Mouse (Mus musculus) testis, adult 2 months (tissue): Measurements from ENCODE around the gene Thada. TPM values are rescaled to one million over a fixed set of nuclear protein-coding genes. Genes with fewer than 3 reads are reported as not detected.

Source experiments
- H3K27ac ChIP-seq: fragments of 200-500 bp; 2 replicates; pipeline ENCODE4 v1.5.1; 2012; ENCODE audit warnings: low read depth, low read length; ENCODE audit not compliant: control insufficient read depth, insufficient read depth
- H3K27me3 ChIP-seq: fragments of 200-500 bp; 2 replicates; pipeline ENCODE4 v1.6.1; 2012; ENCODE audit warnings: mild to moderate bottlenecking, low read length, moderate library complexity; ENCODE audit not compliant: control insufficient read depth, insufficient read depth
- H3K36me3 ChIP-seq: fragments of 200-500 bp; 2 replicates; pipeline ENCODE4 v1.6.1; 2012; ENCODE audit warnings: mild to moderate bottlenecking, low read length; ENCODE audit not compliant: control insufficient read depth, insufficient read depth
- H3K4me1 ChIP-seq: fragments of 200-500 bp; 2 replicates; pipeline ENCODE4 v1.6.1; 2012; ENCODE audit warnings: low read length; ENCODE audit not compliant: control insufficient read depth, insufficient read depth
- H3K4me3 ChIP-seq: fragments of 200-500 bp; 2 replicates; pipeline ENCODE4 v1.5.1; 2012; ENCODE audit warnings: low read depth, mild to moderate bottlenecking, low read length, moderate library complexity, mixed read lengths; ENCODE audit not compliant: control insufficient read depth
- CTCF ChIP-seq: fragments of 200-500 bp; IDR thresholded peaks from 2 replicates; pipeline ENCODE4 v1.5.1; 2012; ENCODE audit warnings: low read depth, mild to moderate bottlenecking, inconsistent platforms, low read length, moderate library complexity; ENCODE audit not compliant: control insufficient read depth, insufficient read depth, insufficient replicate concordance
- POLR2A ChIP-seq: fragments of 200-500 bp; IDR thresholded peaks from 2 replicates; pipeline ENCODE4 v1.6.1; 2012; ENCODE audit warnings: low read depth, mild to moderate bottlenecking, inconsistent platforms, low read length, moderate library complexity; ENCODE audit not compliant: control insufficient read depth
- polyA plus RNA-seq: library from polyadenylated mRNA; depleted of rRNA; stranded (reverse); fragments of >200 nt; gene quantifications from 2 replicates; pipeline ENCODE4 v1.2.3, GENCODE M21; 2012

Thada gene
- polyA plus RNA-seq, 1 experiment = 15.8 TPM

- no peak overlapping the region for H3K27ac ChIP-seq
- no peaks in the 10 kb centered on the region for H3K4me1 ChIP-seq
- H3K4me3 ChIP-seq = no peak overlapping the region
- H3K36me3 ChIP-seq = no peaks in the 10 kb centered on the region
- no peaks in the 10 kb centered on the region for H3K27me3 ChIP-seq
- no peak for TF ChIP-seq CTCF
Measured at GRCm38 (mm10) chr17:84195835-84196234, 270.2 kb downstream of the Thada start.

- Histone ChIP-seq H3K4me1 (no peaks in the 10 kb centered on the region), H3K27me3 (no peaks in the 10 kb centered on the region), H3K36me3 (no peaks in the 10 kb centered on the region), H3K27ac (no peak overlapping the region), H3K4me3 (no peak overlapping the region)
- TF ChIP-seq POLR2A = no peak
- no peak for TF ChIP-seq CTCF
Measured at GRCm38 (mm10) chr17:84195003-84195395, 271.0 kb downstream of the Thada start.

GRCm38 (mm10) chr17:84194282-84195002, 271.6 kb downstream of the Thada start:
- Histone ChIP-seq H3K36me3 (no peaks in the 10 kb centered on the region), H3K27me3 (no peaks in the 10 kb centered on the region), H3K4me3 (no peak overlapping the region), H3K4me1 (no peaks in the 10 kb centered on the region), H3K27ac (no peak overlapping the region)
- TF ChIP-seq POLR2A = no peak
- TF ChIP-seq CTCF = no peak

GRCm38 (mm10) chr17:84193411-84193810, 272.6 kb downstream of the Thada start:
- no peak for TF ChIP-seq CTCF
- no peak for TF ChIP-seq POLR2A
- no peaks in the 10 kb centered on the region for H3K27me3 ChIP-seq
- H3K4me3 ChIP-seq = no peak overlapping the region
- no peak overlapping the region for H3K27ac ChIP-seq
- peaks cover 8% of the 10 kb centered on the region for H3K4me1 ChIP-seq
- H3K36me3 ChIP-seq = no peaks in the 10 kb centered on the region

- Histone ChIP-seq H3K36me3 (no peaks in the 10 kb centered on the region), H3K27me3 (no peaks in the 10 kb centered on the region), H3K4me3 (no peak overlapping the region), H3K27ac (no peak overlapping the region), H3K4me1 (peaks cover 17% of the 10 kb centered on the region)
- TF ChIP-seq POLR2A (no peak), CTCF (no peak)
Measured at GRCm38 (mm10) chr17:84191946-84192345, 274.1 kb downstream of the Thada start.

GRCm38 (mm10) chr17:84190885-84191284, 275.1 kb downstream of the Thada start:
- TF ChIP-seq POLR2A (no peak), CTCF (peak; percentile 75; the same call in 1 of the 2 replicates)
- Histone ChIP-seq H3K4me1 (peaks cover 26% of the 10 kb centered on the region), H3K27me3 (no peaks in the 10 kb centered on the region), H3K4me3 (no peak overlapping the region), H3K27ac (no peak overlapping the region), H3K36me3 (no peaks in the 10 kb centered on the region)

- Histone ChIP-seq H3K36me3 (no peaks in the 10 kb centered on the region), H3K27me3 (no peaks in the 10 kb centered on the region), H3K27ac (peak overlapping the region; percentile 75), H3K4me3 (no peak overlapping the region), H3K4me1 (peaks cover 32% of the 10 kb centered on the region)
- no peak for TF ChIP-seq CTCF
- no peak for TF ChIP-seq POLR2A
Measured at GRCm38 (mm10) chr17:84189127-84189854, 276.7 kb downstream of the Thada start.
